Mouse (Mus musculus) ES-E14 (cell line): ENCODE measurements around the gene Olfr1046.
"Not testable (repeated sequence)": the region's sequence is repeated elsewhere in the genome, so short reads cannot be mapped to it uniquely, and the experiment has no call there.

Source experiments
- CHD2 ChIP-seq: IDR thresholded peaks from 2 replicates; pipeline ENCODE4 v1.6.1; 2014; ENCODE audit warnings: mild to moderate bottlenecking, low read depth, low read length, inconsistent platforms
- HCFC1 ChIP-seq: IDR thresholded peaks from 2 replicates; pipeline ENCODE4 v1.6.1; 2012; ENCODE audit warnings: low read length, inconsistent platforms, borderline replicate concordance; ENCODE audit not compliant: insufficient read depth
- MAFK ChIP-seq: IDR thresholded peaks from 2 replicates; pipeline ENCODE4 v1.6.1; 2014; ENCODE audit warnings: mild to moderate bottlenecking, low read depth, low read length, inconsistent platforms; ENCODE audit not compliant: insufficient read depth
- ZC3H11A ChIP-seq: IDR thresholded peaks from 2 replicates; pipeline ENCODE4 v1.6.1; 2012; ENCODE audit warnings: low read depth, mild to moderate bottlenecking, inconsistent platforms, low read length, borderline replicate concordance
- ZNF384 ChIP-seq: IDR thresholded peaks from 2 replicates; pipeline ENCODE4 v1.6.1; 2012; ENCODE audit warnings: low read depth, low read length, inconsistent platforms

DNA sequence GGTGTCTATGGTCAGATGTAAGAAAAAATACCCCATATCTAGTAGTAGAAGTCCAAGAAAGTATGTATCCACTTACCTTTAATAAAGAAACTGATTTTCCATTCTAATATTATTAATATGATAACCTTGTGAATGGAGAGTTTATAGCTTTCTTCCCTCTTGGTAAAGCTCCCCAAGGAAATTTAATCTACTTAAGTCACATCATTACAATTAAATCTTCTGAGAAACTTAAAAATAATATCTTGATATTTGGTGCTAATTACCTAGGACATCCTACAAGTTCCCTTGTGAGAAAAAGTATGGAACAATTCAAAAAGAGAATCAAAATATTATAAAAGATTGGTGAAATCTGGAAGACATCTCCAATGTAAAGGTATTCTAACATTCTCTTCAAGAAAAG lies 39.1 kb upstream of the Olfr1046 start, which contains the start of gene Olfr1049:
- not testable (repeated sequence) for TF ChIP-seq ZNF384, HCFC1, MAFK, CHD2, ZC3H11A
